Mouse (Mus musculus) ES-Bruce4 (cell line): ENCODE measurements around the gene Ociad2.

Experiments
- CTCF ChIP-seq: IDR thresholded peaks from one replicate; pipeline ENCODE4 v1.8.1; 2011; ENCODE audit warnings: low read depth, low read length
- POLR2A ChIP-seq: IDR thresholded peaks from one replicate; pipeline ENCODE4 v1.8.1; 2011; ENCODE audit warnings: low read length; ENCODE audit not compliant: insufficient read depth

GRCm38 (mm10) chr5:73273171-73273570, 67.7 kb downstream of the Ociad2 start:
- TF ChIP-seq CTCF, result no peak
- TF ChIP-seq POLR2A, result no peak
